Mouse (Mus musculus) lung, postnatal 0 days (tissue): ENCODE measurements at regions not wholly inside any gene's neighbourhood (a gene's known extent, or its start where the extent isn't known, plus 50 kb on each side); places are given as distances from the start of the nearest gene placed in this dataset.

Experiments
- ATAC-seq: fragments of 200-750 bp; cut with Nextera tagmentation; 2 replicates; pipeline ENCODE4 v1.8.0; 2017; ENCODE audit warnings: moderate library complexity
- DNase-seq: peaks from one replicate; pipeline ENCODE4 v3.0.0-alpha.2; 2016; ENCODE audit warnings: low spot score
- H3K27ac ChIP-seq: fragments of 300-500 bp; sonication (generic); 2 replicates; pipeline ENCODE4 v1.5.1; 2014; ENCODE audit warnings: antibody characterized with exemption, mild to moderate bottlenecking, low read length, mixed read lengths
- H3K27me3 ChIP-seq: fragments of 300-500 bp; sonication (generic); replicated peaks from 2 replicates; pipeline ENCODE4 v1.6.1; 2014; ENCODE audit warnings: low read length, mixed read lengths; ENCODE audit not compliant: insufficient read depth
- H3K36me3 ChIP-seq: fragments of 300-500 bp; sonication (generic); 2 replicates; pipeline ENCODE4 v1.6.1; 2014; ENCODE audit warnings: low read length, mixed read lengths; ENCODE audit not compliant: insufficient read depth
- H3K4me1 ChIP-seq: fragments of 300-500 bp; sonication (generic); 2 replicates; pipeline ENCODE4 v1.6.1; 2014; ENCODE audit warnings: antibody characterized with exemption, low read depth, low read length, mixed read lengths; ENCODE audit not compliant: insufficient read depth
- H3K4me2 ChIP-seq: fragments of 300-500 bp; sonication (generic); replicated peaks from 2 replicates; pipeline ENCODE4 v1.6.1; 2014; ENCODE audit warnings: low read depth, mild to moderate bottlenecking, low read length, moderate library complexity, mixed read lengths
- H3K4me3 ChIP-seq: fragments of 300-500 bp; sonication (generic); 2 replicates; pipeline ENCODE4 v1.5.1; 2014; ENCODE audit warnings: low read depth, low read length
- H3K9ac ChIP-seq: fragments of 300-500 bp; sonication (generic); replicated peaks from 2 replicates; pipeline ENCODE4 v1.6.1; 2014; ENCODE audit warnings: low read depth, mild to moderate bottlenecking
- H3K9me3 ChIP-seq: fragments of 300-500 bp; sonication (generic); 2 replicates; pipeline ENCODE4 v1.6.1; 2016; ENCODE audit warnings: low read length, mixed read lengths
- CTCF ChIP-seq: IDR thresholded peaks from 2 replicates; pipeline ENCODE4 v1.5.1; 2016; ENCODE audit warnings: antibody characterized with exemption, mild to moderate bottlenecking
- EP300 ChIP-seq: IDR thresholded peaks from 2 replicates; pipeline ENCODE4 v1.6.1; 2016; ENCODE audit warnings: antibody characterized with exemption, mild to moderate bottlenecking, control low read depth
- WGBS: fragments of 180-500 bp; shearing (Covaris S2); extraction: QIAGEN DNeasy Blood & Tissue Kit; methylation state at CpG from one replicate; pipeline ENCODE4 v1.1.7; 2014; 5-methylcytosine and 5-hydroxymethylcytosine counted together

GRCm38 (mm10) chr10:17356041-17356440, 367.0 kb upstream of the Cited2 start:
- no peaks in the 10 kb centered on the region for H3K4me1 ChIP-seq
- H3K9me3 ChIP-seq: no peaks in the 10 kb centered on the region
- no peak overlapping the region for H3K4me2 ChIP-seq
- peak; percentile 81 for DNase-seq
- no peak overlapping the region for H3K9ac ChIP-seq
- no peaks in the 10 kb centered on the region for H3K36me3 ChIP-seq
- TF ChIP-seq CTCF: no peak
- TF ChIP-seq EP300: peak; percentile 42; the same call in 1 of the 2 replicates
- peak; percentile 40 for ATAC-seq
- no peak overlapping the region for H3K27ac ChIP-seq
- WGBS: 48% methylated on average over 3 of the region's 3 CpGs
- H3K27me3 ChIP-seq: no peaks in the 10 kb centered on the region
- no peak overlapping the region for H3K4me3 ChIP-seq

GRCm38 (mm10) chr10:17362643-17363042, 360.4 kb upstream of the Cited2 start:
- DNase-seq (no peak), ATAC-seq (no peak)
- Histone ChIP-seq H3K27ac (no peak overlapping the region), H3K27me3 (no peaks in the 10 kb centered on the region), H3K36me3 (no peaks in the 10 kb centered on the region), H3K4me3 (no peak overlapping the region), H3K9ac (no peak overlapping the region), H3K4me2 (no peak overlapping the region), H3K9me3 (no peaks in the 10 kb centered on the region), H3K4me1 (peaks cover 3% of the 10 kb centered on the region; the same call in 1 of the 2 replicates)
- WGBS: 60% methylated on average over 3 of the region's 3 CpGs
- no peak for TF ChIP-seq EP300
- no peak for TF ChIP-seq CTCF

GRCm38 (mm10) chr10:17366042-17366740, 356.8 kb upstream of the Cited2 start:
- Histone ChIP-seq H3K27me3 (no peaks in the 10 kb centered on the region), H3K9me3 (no peaks in the 10 kb centered on the region), H3K4me2 (no peak overlapping the region), H3K9ac (no peak overlapping the region), H3K4me3 (no peak overlapping the region), H3K36me3 (no peaks in the 10 kb centered on the region), H3K4me1 (peaks cover 3% of the 10 kb centered on the region; the same call in 1 of the 2 replicates), H3K27ac (no peak overlapping the region)
- WGBS: 54% methylated on average over 3 of the region's 3 CpGs
- DNase-seq: no peak
- no peak for ATAC-seq
- TF ChIP-seq EP300 (no peak), CTCF (no peak)

GRCm38 (mm10) chr10:17367026-17367425, 356.0 kb upstream of the Cited2 start:
- no peaks in the 10 kb centered on the region for H3K9me3 ChIP-seq
- DNase-seq (peak; percentile 68), ATAC-seq (peak; percentile 35; the same call in 1 of the 2 replicates)
- H3K9ac ChIP-seq: no peak overlapping the region
- TF ChIP-seq CTCF (no peak), EP300 (no peak)
- H3K36me3 ChIP-seq: no peaks in the 10 kb centered on the region
- no peak overlapping the region for H3K4me3 ChIP-seq
- no peak overlapping the region for H3K27ac ChIP-seq
- WGBS: 36% methylated on average over 5 of the region's 5 CpGs
- peaks cover 3% of the 10 kb centered on the region; the same call in 1 of the 2 replicates for H3K4me1 ChIP-seq
- no peak overlapping the region for H3K4me2 ChIP-seq
- no peaks in the 10 kb centered on the region for H3K27me3 ChIP-seq

GRCm38 (mm10) chr10:17367430-17367829, 355.6 kb upstream of the Cited2 start:
- ATAC-seq (no peak), DNase-seq (no peak)
- no peaks in the 10 kb centered on the region for H3K36me3 ChIP-seq
- TF ChIP-seq EP300 (no peak), CTCF (no peak)
- no peak overlapping the region for H3K4me3 ChIP-seq
- no peak overlapping the region for H3K4me2 ChIP-seq
- peaks cover 3% of the 10 kb centered on the region; the same call in 1 of the 2 replicates for H3K4me1 ChIP-seq
- no peak overlapping the region for H3K27ac ChIP-seq
- no peaks in the 10 kb centered on the region for H3K27me3 ChIP-seq
- H3K9ac ChIP-seq: no peak overlapping the region
- no peaks in the 10 kb centered on the region for H3K9me3 ChIP-seq

- DNase-seq: no peak
- WGBS: 81% methylated on average over 1 of the region's 1 CpGs
- no peak for ATAC-seq
- Histone ChIP-seq H3K27ac (no peak overlapping the region), H3K4me2 (no peak overlapping the region), H3K9ac (no peak overlapping the region), H3K36me3 (no peaks in the 10 kb centered on the region), H3K9me3 (no peaks in the 10 kb centered on the region), H3K4me1 (peaks cover 3% of the 10 kb centered on the region; the same call in 1 of the 2 replicates), H3K4me3 (no peak overlapping the region), H3K27me3 (no peaks in the 10 kb centered on the region)
- TF ChIP-seq CTCF: no peak
- TF ChIP-seq EP300: no peak
These were observed 354.4 kb upstream of the Cited2 start for GRCm38 (mm10) chr10:17368636-17369035.
